Mouse (Mus musculus) forebrain, embryonic 14.5 days (tissue): Measurements from ENCODE around the gene BC053393. TPM values are rescaled to one million over a fixed set of nuclear protein-coding genes. Genes with fewer than 3 reads are reported as not detected.

ENCODE experiments used
- ATAC-seq: fragments of 200-750 bp; cut with Nextera tagmentation; 2 replicates; pipeline ENCODE4 v1.8.0; 2017; ENCODE audit warnings: mild to moderate bottlenecking, moderate library complexity
- DNase-seq: peaks from one replicate; pipeline ENCODE4 v3.0.0-alpha.2; 2015; ENCODE audit warnings: low spot score
- H3K27ac ChIP-seq: fragments of 300-500 bp; sonication (generic); 2 replicates; pipeline ENCODE4 v1.5.1; 2014; ENCODE audit warnings: low read depth, mild to moderate bottlenecking, control low read depth, low read length, moderate library complexity
- H3K27me3 ChIP-seq: fragments of 300-500 bp; sonication (generic); replicated peaks from 2 replicates; pipeline ENCODE4 v1.6.1; 2014; ENCODE audit warnings: low read length, control low read depth, mixed read lengths; ENCODE audit not compliant: control insufficient read depth, insufficient read depth
- H3K36me3 ChIP-seq: fragments of 300-500 bp; sonication (generic); 2 replicates; pipeline ENCODE4 v1.6.1; 2014; ENCODE audit warnings: low read length, control low read depth; ENCODE audit not compliant: control insufficient read depth, insufficient read depth
- H3K4me1 ChIP-seq: fragments of 300-500 bp; sonication (generic); 2 replicates; pipeline ENCODE4 v1.6.1; 2014; ENCODE audit warnings: antibody characterized with exemption, low read length, control low read depth; ENCODE audit not compliant: control insufficient read depth, insufficient read depth
- H3K4me2 ChIP-seq: fragments of 300-500 bp; sonication (generic); 2 replicates; pipeline ENCODE4 v1.6.1; 2014; ENCODE audit warnings: mild to moderate bottlenecking, control low read depth, low read length
- H3K4me3 ChIP-seq: fragments of 300-500 bp; sonication (generic); 2 replicates; pipeline ENCODE4 v1.5.1; 2014; ENCODE audit warnings: low read depth, low read length, control low read depth
- H3K9ac ChIP-seq: fragments of 300-500 bp; sonication (generic); 2 replicates; pipeline ENCODE4 v1.6.1; 2014; ENCODE audit warnings: mild to moderate bottlenecking, low read length, control low read depth, moderate library complexity
- H3K9me3 ChIP-seq: fragments of 300-500 bp; sonication (generic); replicated peaks from 2 replicates; pipeline ENCODE4 v1.6.1; 2016; ENCODE audit warnings: low read length, control low read depth, mixed read lengths; ENCODE audit not compliant: control insufficient read depth
- WGBS: fragments of 180-500 bp; shearing (Covaris S2); extraction: QIAGEN DNeasy Blood & Tissue Kit; methylation state at CpG from one replicate; pipeline ENCODE4 v1.1.7; 2014; 5-methylcytosine and 5-hydroxymethylcytosine counted together
- polyA plus RNA-seq: library from polyadenylated mRNA; unstranded; fragments of >200 nt; fragmentation: Nextera tagmentation; extraction: Ambion mirVana; gene quantifications from 2 replicates; pipeline ENCODE4 v1.2.1, GENCODE M21; 2014

Gene BC053393
- not detected in 2 replicates for polyA plus RNA-seq

- Histone ChIP-seq H3K36me3 (no peaks in the 10 kb centered on the region), H3K9me3 (no peaks in the 10 kb centered on the region), H3K9ac (no peak within 1 kb of the TSS), H3K4me2 (no peak within 1 kb of the TSS), H3K4me1 (no peaks in the 10 kb centered on the region), H3K27me3 (no peaks in the 10 kb centered on the region), H3K4me3 (no peak within 1 kb of the TSS), H3K27ac (no peak within 1 kb of the TSS)
- DNase-seq (no peak), ATAC-seq (no peak)
- WGBS = 86% methylated on average over 1 of the region's 1 CpGs
These were observed at the start of gene BC053393 for GRCm38 (mm10) chr11:46571327-46571726. BC053393 (plus strand) TSS chr11:46571536.

GRCm38 (mm10) chr11:46522719-46523118, 48.6 kb upstream of the BC053393 start:
- Histone ChIP-seq H3K36me3 (no peaks in the 10 kb centered on the region), H3K9me3 (no peaks in the 10 kb centered on the region), H3K4me2 (no peak overlapping the region), H3K9ac (no peak overlapping the region), H3K27ac (no peak overlapping the region), H3K4me3 (no peak overlapping the region), H3K27me3 (no peaks in the 10 kb centered on the region), H3K4me1 (no peaks in the 10 kb centered on the region)
- no peak for DNase-seq
- WGBS = 85% methylated on average over 3 of the region's 3 CpGs
- ATAC-seq = no peak

- WGBS = 94% methylated on average over 2 of the region's 2 CpGs
- no peak within 1 kb of the TSS for H3K9ac ChIP-seq
- H3K4me3 ChIP-seq = no peak within 1 kb of the TSS
- no peaks in the 10 kb centered on the region for H3K9me3 ChIP-seq
- no peak for DNase-seq
- H3K36me3 ChIP-seq = no peaks in the 10 kb centered on the region
- H3K27me3 ChIP-seq = no peaks in the 10 kb centered on the region
- H3K27ac ChIP-seq = no peak within 1 kb of the TSS
- no peak for ATAC-seq
- no peaks in the 10 kb centered on the region for H3K4me1 ChIP-seq
- H3K4me2 ChIP-seq = no peak within 1 kb of the TSS
These were observed 47.4 kb upstream of the BC053393 start, which contains the start of gene Gm12169 for GRCm38 (mm10) chr11:46523912-46524311. Gm12169 (plus strand) TSS chr11:46524212.

- ATAC-seq = no peak
- H3K4me2 ChIP-seq = no peak overlapping the region
- no peaks in the 10 kb centered on the region for H3K36me3 ChIP-seq
- no peak overlapping the region for H3K9ac ChIP-seq
- H3K4me1 ChIP-seq = no peaks in the 10 kb centered on the region
- no peak overlapping the region for H3K27ac ChIP-seq
- H3K4me3 ChIP-seq = no peak overlapping the region
- H3K9me3 ChIP-seq = no peaks in the 10 kb centered on the region
- DNase-seq = no peak
- no peaks in the 10 kb centered on the region for H3K27me3 ChIP-seq
- 80% methylated on average over 4 of the region's 4 CpGs for WGBS
These were observed 41.2 kb upstream of the BC053393 start for GRCm38 (mm10) chr11:46530149-46530548.

- H3K4me1 ChIP-seq = no peaks in the 10 kb centered on the region
- H3K9me3 ChIP-seq = no peaks in the 10 kb centered on the region
- H3K36me3 ChIP-seq = no peaks in the 10 kb centered on the region
- no peak overlapping the region for H3K9ac ChIP-seq
- H3K27me3 ChIP-seq = no peaks in the 10 kb centered on the region
- H3K27ac ChIP-seq = no peak overlapping the region
- no peak for DNase-seq
- no peak overlapping the region for H3K4me3 ChIP-seq
- no peak for ATAC-seq
- H3K4me2 ChIP-seq = no peak overlapping the region
- WGBS = 70% methylated on average over 4 of the region's 4 CpGs
These were observed 34.4 kb upstream of the BC053393 start for GRCm38 (mm10) chr11:46536978-46537377.

GRCm38 (mm10) chr11:46543530-46543929, 27.8 kb upstream of the BC053393 start:
- no peaks in the 10 kb centered on the region for H3K4me1 ChIP-seq
- no peak for ATAC-seq

GRCm38 (mm10) chr11:46549721-46550120, 21.6 kb upstream of the BC053393 start:
- H3K4me1 ChIP-seq = no peaks in the 10 kb centered on the region
- H3K9ac ChIP-seq = no peak overlapping the region
- no peak overlapping the region for H3K4me2 ChIP-seq
- H3K4me3 ChIP-seq = no peak overlapping the region
- no peaks in the 10 kb centered on the region for H3K36me3 ChIP-seq
- H3K27me3 ChIP-seq = no peaks in the 10 kb centered on the region
- WGBS = 84% methylated on average over 4 of the region's 4 CpGs
- DNase-seq (no peak), ATAC-seq (no peak)
- no peak overlapping the region for H3K27ac ChIP-seq
- H3K9me3 ChIP-seq = no peaks in the 10 kb centered on the region

More at GRCm38 (mm10) chr11:46543530-46543929, 27.8 kb upstream of the BC053393 start:
- no peak for DNase-seq
- Histone ChIP-seq H3K27ac (no peak overlapping the region), H3K9ac (no peak overlapping the region), H3K9me3 (no peaks in the 10 kb centered on the region), H3K27me3 (no peaks in the 10 kb centered on the region), H3K36me3 (no peaks in the 10 kb centered on the region), H3K4me2 (no peak overlapping the region), H3K4me3 (no peak overlapping the region)
- WGBS = 94% methylated on average over 2 of the region's 2 CpGs

GRCm38 (mm10) chr11:46552741-46553140, 18.6 kb upstream of the BC053393 start:
- H3K4me3 ChIP-seq = no peak overlapping the region
- ATAC-seq (no peak), DNase-seq (no peak)
- H3K4me2 ChIP-seq = no peak overlapping the region
- no peaks in the 10 kb centered on the region for H3K27me3 ChIP-seq
- H3K36me3 ChIP-seq = no peaks in the 10 kb centered on the region
- H3K9me3 ChIP-seq = no peaks in the 10 kb centered on the region
- 89% methylated on average over 3 of the region's 3 CpGs for WGBS
- H3K27ac ChIP-seq = no peak overlapping the region
- H3K9ac ChIP-seq = no peak overlapping the region
- no peaks in the 10 kb centered on the region for H3K4me1 ChIP-seq

GRCm38 (mm10) chr11:46561096-46561495, 10.2 kb upstream of the BC053393 start:
- Histone ChIP-seq H3K36me3 (no peaks in the 10 kb centered on the region), H3K4me1 (no peaks in the 10 kb centered on the region), H3K27me3 (no peaks in the 10 kb centered on the region), H3K4me2 (no peak overlapping the region), H3K9me3 (no peaks in the 10 kb centered on the region), H3K4me3 (no peak overlapping the region), H3K9ac (no peak overlapping the region), H3K27ac (no peak overlapping the region)
- ATAC-seq (no peak), DNase-seq (no peak)
- WGBS = 88% methylated on average over 4 of the region's 4 CpGs
